Mouse (Mus musculus) hindbrain, embryonic 14.5 days (tissue): ENCODE results near the gene Hdac4. TPM values are rescaled to one million over a fixed set of nuclear protein-coding genes. Genes with fewer than 3 reads are reported as not detected.

Experiments used
- ATAC-seq: fragments of 200-750 bp; cut with Nextera tagmentation; 2 replicates; pipeline ENCODE4 v1.8.0; 2017; ENCODE audit warnings: moderate number of reproducible peaks, mild to moderate bottlenecking, moderate TSS enrichment, moderate library complexity; ENCODE audit not compliant: low FRiP score
- DNase-seq: peaks from one replicate; pipeline ENCODE4 v3.0.0-alpha.2; 2015; ENCODE audit warnings: low spot score
- H3K27ac ChIP-seq: fragments of 300-500 bp; sonication (generic); 2 replicates; pipeline ENCODE4 v1.5.1; 2014; ENCODE audit warnings: mild to moderate bottlenecking, moderate library complexity
- H3K27me3 ChIP-seq: fragments of 300-500 bp; sonication (generic); 2 replicates; pipeline ENCODE4 v1.6.1; 2014; ENCODE audit warnings: mild to moderate bottlenecking, low read length, mixed read lengths; ENCODE audit not compliant: control insufficient read depth, insufficient read depth
- H3K36me3 ChIP-seq: fragments of 300-500 bp; sonication (generic); replicated peaks from 2 replicates; pipeline ENCODE4 v1.6.1; 2014; ENCODE audit not compliant: control insufficient read depth, insufficient read depth
- H3K4me1 ChIP-seq: fragments of 300-500 bp; sonication (generic); replicated peaks from 2 replicates; pipeline ENCODE4 v1.6.1; 2014; ENCODE audit warnings: antibody characterized with exemption, low read length, mixed read lengths; ENCODE audit not compliant: control insufficient read depth, insufficient read depth
- H3K4me2 ChIP-seq: fragments of 300-500 bp; sonication (generic); replicated peaks from 2 replicates; pipeline ENCODE4 v1.6.1; 2014; ENCODE audit warnings: mild to moderate bottlenecking, moderate library complexity
- H3K4me3 ChIP-seq: fragments of 300-500 bp; sonication (generic); replicated peaks from 2 replicates; pipeline ENCODE4 v1.5.1; 2014; ENCODE audit warnings: mild to moderate bottlenecking, low read length
- H3K9ac ChIP-seq: fragments of 300-500 bp; sonication (generic); 2 replicates; pipeline ENCODE4 v1.6.1; 2014
- H3K9me3 ChIP-seq: fragments of 300-500 bp; sonication (generic); 2 replicates; pipeline ENCODE4 v1.6.1; 2016; ENCODE audit warnings: low read length; ENCODE audit not compliant: control insufficient read depth
- WGBS: fragments of 180-500 bp; shearing (Covaris S2); extraction: QIAGEN DNeasy Blood & Tissue Kit; methylation state at CpG from one replicate; pipeline ENCODE4 v1.1.7; 2014; 5-methylcytosine and 5-hydroxymethylcytosine counted together
- polyA plus RNA-seq: library from polyadenylated mRNA; unstranded; fragments of >200 nt; fragmentation: Nextera tagmentation; extraction: Ambion mirVana; gene quantifications from 2 replicates; pipeline ENCODE4 v1.2.1, GENCODE M21; 2014

Gene Hdac4
- polyA plus RNA-seq, 1 experiment from 2014 or later, result 27.5 TPM

DNA sequence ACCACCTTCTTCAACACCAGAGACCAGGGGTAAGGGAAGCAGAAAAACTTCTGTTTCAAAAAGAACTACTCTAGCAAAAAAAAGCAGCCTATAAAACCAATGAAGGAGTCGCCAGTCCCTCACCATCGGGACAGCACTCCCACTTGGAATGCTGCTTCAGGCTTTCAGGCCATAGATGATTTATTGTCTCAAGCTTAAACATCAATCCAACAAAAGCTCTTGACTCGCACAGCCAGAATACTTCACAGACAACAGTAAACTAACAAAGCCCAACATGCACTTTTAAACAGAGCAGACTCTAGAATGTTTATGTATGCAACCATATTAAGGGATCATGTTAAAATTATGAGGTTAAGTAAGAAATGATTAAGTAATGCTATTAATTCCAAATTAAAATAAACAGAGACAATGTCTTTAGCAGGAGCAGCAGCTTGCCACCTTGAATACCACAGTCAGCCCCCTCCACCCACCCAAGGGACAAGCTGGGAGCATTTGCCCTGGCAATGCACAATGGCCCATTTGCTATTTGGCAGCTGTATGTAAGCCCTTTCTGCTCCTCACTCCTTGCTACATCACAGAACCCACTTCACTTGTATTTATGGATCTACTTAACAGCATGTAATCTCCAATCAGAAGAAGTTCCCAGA is 21.1 kb downstream of the Hdac4 start:
- H3K36me3 ChIP-seq, result no peaks in the 10 kb centered on the region
- H3K4me1 ChIP-seq, result peaks cover 53% of the 10 kb centered on the region
- 34% methylated on average over 3 of the region's 3 CpGs for WGBS
- no peaks in the 10 kb centered on the region for H3K9me3 ChIP-seq
- no peak overlapping the region for H3K4me2 ChIP-seq
- no peak for DNase-seq
- no peak overlapping the region for H3K27ac ChIP-seq
- ATAC-seq, result no peak
- no peak overlapping the region for H3K4me3 ChIP-seq
- H3K9ac ChIP-seq, result no peak overlapping the region
- no peaks in the 10 kb centered on the region for H3K27me3 ChIP-seq

DNA sequence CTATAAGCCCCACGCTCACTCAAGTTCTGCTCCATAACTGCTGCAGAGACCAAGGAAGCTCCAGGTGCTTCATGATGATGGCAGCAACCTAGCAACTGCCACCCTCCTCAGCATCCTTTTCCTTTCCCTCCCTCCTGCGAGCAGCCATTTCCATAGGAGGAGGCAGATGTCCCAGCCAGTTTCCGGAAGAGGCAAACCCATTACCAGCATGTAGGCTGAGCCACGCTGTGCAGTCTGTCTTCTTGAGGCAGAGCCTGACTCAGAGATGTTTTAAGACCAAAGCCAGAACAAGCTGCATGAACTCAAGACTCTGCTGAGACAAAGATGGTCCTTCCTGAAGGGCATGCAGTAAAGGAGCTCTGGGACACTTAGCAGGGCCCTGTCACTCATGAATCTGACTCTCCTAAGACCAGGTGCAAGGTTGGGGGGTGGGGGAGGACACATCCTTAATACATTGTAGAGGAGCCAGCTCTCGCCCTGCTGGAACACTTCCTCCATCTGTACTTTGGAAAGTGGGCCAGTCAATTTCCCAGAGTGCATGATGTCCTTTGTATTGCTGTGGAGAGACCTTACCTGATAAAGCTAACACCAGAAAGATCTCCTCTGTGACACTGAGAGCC is 24.8 kb downstream of the Hdac4 start:
- Histone ChIP-seq H3K27me3 (no peaks in the 10 kb centered on the region), H3K4me2 (no peak overlapping the region), H3K27ac (no peak overlapping the region), H3K36me3 (no peaks in the 10 kb centered on the region), H3K4me1 (peaks cover 31% of the 10 kb centered on the region), H3K4me3 (no peak overlapping the region), H3K9ac (no peak overlapping the region), H3K9me3 (no peaks in the 10 kb centered on the region)
- 79% methylated on average over 5 of the region's 5 CpGs for WGBS
- DNase-seq (no peak), ATAC-seq (no peak)

DNA sequence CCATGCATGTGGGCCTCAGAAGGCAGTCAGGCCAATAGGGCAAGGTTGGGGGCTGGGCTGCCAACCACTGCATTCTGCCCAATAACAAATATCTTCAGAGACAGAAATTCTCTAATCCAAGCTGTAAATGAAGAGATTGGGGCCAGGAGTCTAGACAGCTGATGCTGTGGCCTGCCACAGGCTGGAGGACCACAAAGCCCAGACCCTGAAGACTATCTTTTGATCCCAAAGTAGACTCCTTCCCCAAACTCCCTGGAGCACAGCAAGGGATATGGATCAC is 25.8 kb downstream of the Hdac4 start:
- Histone ChIP-seq H3K9me3 (no peaks in the 10 kb centered on the region), H3K4me1 (peaks cover 21% of the 10 kb centered on the region), H3K4me3 (no peak overlapping the region), H3K36me3 (no peaks in the 10 kb centered on the region), H3K9ac (no peak overlapping the region), H3K27me3 (no peaks in the 10 kb centered on the region), H3K4me2 (no peak overlapping the region), H3K27ac (no peak overlapping the region)
- no peak for DNase-seq
- ATAC-seq, result no peak

DNA sequence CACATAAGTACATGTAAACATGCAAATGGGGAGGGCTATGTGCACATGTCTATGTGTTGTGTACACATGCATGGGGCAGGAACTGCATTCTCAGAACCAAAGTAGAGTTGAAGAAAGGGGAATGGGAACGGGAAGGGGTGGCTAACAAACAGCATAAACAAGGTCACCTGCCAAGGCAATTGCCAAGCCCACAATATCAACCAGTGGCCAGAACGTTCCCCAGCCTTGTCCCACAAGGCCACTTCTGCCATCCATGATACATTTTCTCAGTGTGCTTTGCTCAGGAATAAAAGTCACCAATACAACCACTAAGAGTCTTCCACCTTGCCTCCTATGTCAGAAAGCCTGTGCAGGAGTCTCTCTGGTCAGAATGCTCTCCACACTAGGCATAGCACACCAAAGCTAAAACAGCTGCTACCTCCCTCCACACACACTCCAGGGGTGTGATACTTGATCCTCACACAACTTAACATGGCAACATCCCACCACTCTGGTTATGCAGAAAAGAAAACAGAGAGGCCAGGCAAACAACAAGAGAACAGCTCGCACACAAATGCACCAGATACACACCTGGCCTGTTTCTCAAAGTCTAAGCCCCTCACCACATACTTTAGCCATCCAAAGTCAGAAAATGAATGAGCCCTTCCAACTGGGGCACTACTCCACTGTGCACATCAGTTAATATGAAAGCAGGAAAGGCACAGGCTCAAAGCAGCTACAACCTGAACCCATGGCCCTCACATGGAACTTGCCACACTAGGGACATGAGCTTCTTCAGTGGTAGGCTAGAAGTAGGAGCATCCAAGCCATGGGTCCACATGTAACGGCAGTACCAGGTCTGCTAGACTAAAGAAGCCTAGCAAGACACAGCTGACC is 26.4 kb downstream of the Hdac4 start:
- Histone ChIP-seq H3K4me1 (peaks cover 19% of the 10 kb centered on the region), H3K27ac (no peak overlapping the region), H3K36me3 (no peaks in the 10 kb centered on the region), H3K27me3 (no peaks in the 10 kb centered on the region), H3K9me3 (no peaks in the 10 kb centered on the region), H3K4me3 (no peak overlapping the region), H3K9ac (no peak overlapping the region), H3K4me2 (no peak overlapping the region)
- no peak for ATAC-seq
- no peak for DNase-seq
- 92% methylated on average over 4 of the region's 4 CpGs for WGBS

DNA sequence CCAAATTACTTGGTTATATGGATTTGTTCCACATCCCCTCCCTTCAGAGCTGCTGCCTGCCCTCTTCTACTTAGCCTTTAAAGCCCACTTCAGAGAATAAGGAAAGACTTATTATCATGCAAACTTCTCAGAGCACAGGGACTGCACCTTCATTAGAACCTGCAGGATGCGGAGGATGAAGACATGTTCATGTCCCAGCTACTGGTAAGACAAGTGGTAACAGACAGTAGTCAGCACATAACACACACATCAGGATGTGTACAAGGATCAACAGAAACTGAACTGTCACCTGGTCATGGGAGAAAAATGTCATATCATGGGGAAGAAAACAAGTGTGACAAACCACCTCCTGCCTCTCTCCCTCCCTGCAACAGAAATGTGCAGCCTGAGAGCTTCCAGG is 31.6 kb downstream of the Hdac4 start:
- no peaks in the 10 kb centered on the region for H3K27me3 ChIP-seq
- no peaks in the 10 kb centered on the region for H3K9me3 ChIP-seq
- no peak for ATAC-seq
- 94% methylated on average over 1 of the region's 1 CpGs for WGBS
- no peak overlapping the region for H3K27ac ChIP-seq
- no peak overlapping the region for H3K9ac ChIP-seq
- H3K4me3 ChIP-seq, result no peak overlapping the region
- no peak for DNase-seq
- H3K4me1 ChIP-seq, result peaks cover 9% of the 10 kb centered on the region; the same call in 1 of the 2 replicates
- no peaks in the 10 kb centered on the region for H3K36me3 ChIP-seq
- H3K4me2 ChIP-seq, result no peak overlapping the region

DNA sequence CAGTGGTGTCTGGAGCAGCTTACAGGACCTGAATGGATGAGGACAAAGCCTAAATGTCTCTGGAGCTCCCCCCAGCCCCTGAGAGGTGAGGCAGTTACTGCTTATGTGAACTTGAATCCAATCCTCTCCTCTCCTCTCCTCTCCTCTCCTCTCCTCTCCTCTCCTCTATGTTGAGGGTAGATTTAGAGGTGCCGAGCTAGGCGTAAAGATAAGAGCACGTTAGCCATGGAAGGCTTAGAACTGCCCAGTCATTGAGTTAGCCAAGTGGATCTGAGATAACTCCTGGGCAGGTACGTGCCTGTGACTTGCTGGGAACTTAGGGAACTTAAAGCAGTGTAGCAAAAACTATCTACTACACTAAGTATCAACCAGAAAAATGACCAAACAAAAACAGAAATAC is 35.7 kb downstream of the Hdac4 start:
- Histone ChIP-seq H3K9ac (no peak overlapping the region), H3K9me3 (no peaks in the 10 kb centered on the region), H3K27me3 (no peaks in the 10 kb centered on the region), H3K4me1 (peaks cover 9% of the 10 kb centered on the region; the same call in 1 of the 2 replicates), H3K4me2 (no peak overlapping the region), H3K4me3 (no peak overlapping the region), H3K27ac (no peak overlapping the region), H3K36me3 (no peaks in the 10 kb centered on the region)
- WGBS, result 90% methylated on average over 4 of the region's 4 CpGs
- ATAC-seq (no peak), DNase-seq (no peak)

DNA sequence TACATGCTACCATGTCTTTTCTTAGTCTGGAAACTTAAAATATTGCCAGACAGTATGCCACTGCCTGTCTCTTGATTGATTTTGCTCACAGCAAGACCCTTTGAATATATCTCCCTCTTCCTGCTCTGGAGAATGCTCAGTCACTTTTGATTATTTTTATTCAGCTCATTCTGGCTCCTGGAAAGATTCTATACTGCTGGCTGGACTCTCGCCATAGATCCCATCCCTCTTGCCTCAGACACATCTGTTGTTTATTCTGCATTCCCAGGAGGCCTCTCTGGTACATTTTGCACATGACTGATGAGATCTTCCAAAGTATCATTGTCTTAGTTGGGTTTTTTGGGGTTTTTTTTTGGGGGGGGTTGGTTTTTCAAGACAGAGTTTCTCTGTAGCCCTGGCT is 45.3 kb downstream of the Hdac4 start:
- H3K27ac ChIP-seq, result no peak overlapping the region
- DNase-seq, result no peak
- ATAC-seq, result no peak
- peaks cover 12% of the 10 kb centered on the region for H3K36me3 ChIP-seq
- 70% methylated on average over 1 of the region's 1 CpGs for WGBS
- H3K9ac ChIP-seq, result no peak overlapping the region
- no peaks in the 10 kb centered on the region for H3K9me3 ChIP-seq
- no peaks in the 10 kb centered on the region for H3K27me3 ChIP-seq
- H3K4me1 ChIP-seq, result no peaks in the 10 kb centered on the region
- H3K4me2 ChIP-seq, result no peak overlapping the region
- H3K4me3 ChIP-seq, result no peak overlapping the region

DNA sequence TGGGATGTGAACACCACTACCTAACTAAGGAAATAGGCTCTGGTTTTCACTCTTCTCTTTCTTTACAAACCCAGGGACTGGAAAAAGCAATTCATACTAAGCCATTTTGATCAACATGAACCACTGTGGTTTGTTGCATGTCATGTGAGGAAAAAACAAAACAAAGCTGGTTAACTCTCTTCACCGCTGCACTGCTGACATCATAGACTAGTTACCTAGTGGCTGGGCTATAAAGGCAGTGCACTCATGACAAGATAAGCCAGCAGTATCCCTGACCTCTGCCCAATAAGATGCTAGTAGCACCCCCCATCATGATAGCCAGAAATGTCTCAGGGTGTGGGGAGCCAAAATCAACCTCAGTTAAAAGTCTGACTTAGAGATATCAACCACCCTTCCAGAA is 47.0 kb downstream of the Hdac4 start:
- no peak overlapping the region for H3K4me2 ChIP-seq
- WGBS, result 100% methylated on average over 1 of the region's 1 CpGs
- H3K9me3 ChIP-seq, result no peaks in the 10 kb centered on the region
- no peak for DNase-seq
- peaks cover 12% of the 10 kb centered on the region for H3K36me3 ChIP-seq
- H3K27me3 ChIP-seq, result no peaks in the 10 kb centered on the region
- no peak for ATAC-seq
- no peak overlapping the region for H3K4me3 ChIP-seq
- H3K4me1 ChIP-seq, result peaks cover 1% of the 10 kb centered on the region; the same call in 1 of the 2 replicates
- no peak overlapping the region for H3K27ac ChIP-seq
- no peak overlapping the region for H3K9ac ChIP-seq

DNA sequence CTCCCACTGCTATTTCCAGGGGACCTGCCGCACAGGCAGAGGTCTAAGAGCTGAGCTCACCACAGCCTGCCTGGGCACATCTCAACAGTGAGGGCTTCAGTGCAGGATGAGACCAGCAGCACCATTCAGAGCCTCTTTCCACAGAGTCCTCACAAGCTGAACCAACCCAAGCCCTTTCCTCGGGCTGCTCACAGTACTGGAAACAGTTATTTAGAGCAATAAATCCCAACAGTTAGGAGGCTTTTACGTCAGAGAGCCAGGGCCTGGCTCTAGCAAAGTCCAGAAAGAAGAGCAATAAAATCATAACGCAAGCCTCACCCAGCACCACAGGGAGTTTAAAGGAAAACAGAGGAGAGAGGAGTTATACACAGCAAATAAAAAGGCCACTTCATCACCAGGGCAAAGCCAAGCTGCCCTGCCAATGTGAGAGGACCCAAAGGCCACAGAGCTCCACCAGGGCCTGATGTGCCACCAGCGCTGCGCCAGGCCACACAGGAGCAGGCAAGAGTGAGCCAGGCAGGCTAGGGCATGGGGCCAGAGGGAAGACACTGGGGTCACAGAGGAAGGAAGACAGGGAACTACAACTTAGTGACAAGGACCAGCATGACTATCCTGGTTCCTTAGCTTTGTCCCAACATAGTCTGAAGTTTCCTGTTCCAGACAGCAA is 50.5 kb downstream of the Hdac4 start:
- Histone ChIP-seq H3K27me3 (no peaks in the 10 kb centered on the region), H3K9ac (no peak overlapping the region), H3K36me3 (peaks cover 12% of the 10 kb centered on the region), H3K4me2 (no peak overlapping the region), H3K4me3 (no peak overlapping the region), H3K9me3 (no peaks in the 10 kb centered on the region), H3K27ac (no peak overlapping the region; the same call in 1 of the 2 replicates), H3K4me1 (peaks cover 13% of the 10 kb centered on the region)
- ATAC-seq (no peak), DNase-seq (no peak)
- 80% methylated on average over 6 of the region's 6 CpGs for WGBS
